Mouse (Mus musculus) hindbrain, embryonic 16.5 days (tissue): Measurements from ENCODE around the gene Krt81. TPM values are rescaled to one million over a fixed set of nuclear protein-coding genes. Genes with fewer than 3 reads are reported as not detected.

Experiments
- ATAC-seq: fragments of 200-750 bp; cut with Nextera tagmentation; 2 replicates; pipeline ENCODE4 v1.8.0; 2017; ENCODE audit warnings: moderate TSS enrichment, moderate library complexity
- H3K27ac ChIP-seq: fragments of 300-500 bp; sonication (generic); 2 replicates; pipeline ENCODE4 v1.5.1; 2014; ENCODE audit warnings: low read depth, mild to moderate bottlenecking, control low read depth, low read length, moderate library complexity
- H3K27me3 ChIP-seq: fragments of 300-500 bp; sonication (generic); replicated peaks from 2 replicates; pipeline ENCODE4 v1.6.1; 2014; ENCODE audit warnings: low read length; ENCODE audit not compliant: control insufficient read depth, insufficient read depth
- H3K36me3 ChIP-seq: fragments of 300-500 bp; sonication (generic); 2 replicates; pipeline ENCODE4 v1.6.1; 2014; ENCODE audit warnings: mild to moderate bottlenecking, low read length, moderate library complexity, mixed read lengths; ENCODE audit not compliant: control insufficient read depth, insufficient read depth
- H3K4me1 ChIP-seq: fragments of 300-500 bp; sonication (generic); 2 replicates; pipeline ENCODE4 v1.6.1; 2014; ENCODE audit warnings: low read depth, low read length; ENCODE audit not compliant: control insufficient read depth, insufficient read depth
- H3K4me2 ChIP-seq: fragments of 300-500 bp; sonication (generic); 2 replicates; pipeline ENCODE4 v1.6.1; 2014; ENCODE audit warnings: mild to moderate bottlenecking, low read length, control low read depth, moderate library complexity
- H3K4me3 ChIP-seq: fragments of 300-500 bp; sonication (generic); 2 replicates; pipeline ENCODE4 v1.5.1; 2014; ENCODE audit warnings: mild to moderate bottlenecking, low read length, control low read depth, moderate library complexity
- H3K9ac ChIP-seq: fragments of 300-500 bp; sonication (generic); 2 replicates; pipeline ENCODE4 v1.6.1; 2014; ENCODE audit warnings: low read depth, mild to moderate bottlenecking, control low read depth, low read length, moderate library complexity
- H3K9me3 ChIP-seq: fragments of 300-500 bp; sonication (generic); 2 replicates; pipeline ENCODE4 v1.6.1; 2014; ENCODE audit warnings: mild to moderate bottlenecking, low read length, moderate library complexity; ENCODE audit not compliant: control insufficient read depth
- WGBS: fragments of 180-500 bp; shearing (Covaris S2); extraction: QIAGEN DNeasy Blood & Tissue Kit; methylation state at CpG from one replicate; pipeline ENCODE4 v1.1.7; 2014; 5-methylcytosine and 5-hydroxymethylcytosine counted together
- polyA plus RNA-seq: library from polyadenylated mRNA; unstranded; fragments of >200 nt; fragmentation: Nextera tagmentation; extraction: Ambion mirVana; gene quantifications from 2 replicates; pipeline ENCODE4 v1.2.1, GENCODE M21; 2015

The Krt81 gene
- polyA plus RNA-seq, 1 experiment from 2014 or later, result not detected

GRCm38 (mm10) chr15:101485911-101486635 is 22.5 kb upstream of the Krt81 start:
- Histone ChIP-seq H3K27me3 (no peaks in the 10 kb centered on the region), H3K27ac (no peak overlapping the region), H3K36me3 (no peaks in the 10 kb centered on the region), H3K4me1 (no peaks in the 10 kb centered on the region; the same call in 1 of the 2 replicates), H3K9me3 (no peaks in the 10 kb centered on the region), H3K4me2 (no peak overlapping the region), H3K9ac (no peak overlapping the region), H3K4me3 (no peak overlapping the region)
- 76% methylated on average over 11 of the region's 11 CpGs for WGBS
- ATAC-seq, result no peak

GRCm38 (mm10) chr15:101484939-101485338 is 21.4 kb upstream of the Krt81 start:
- Histone ChIP-seq H3K36me3 (no peaks in the 10 kb centered on the region), H3K4me2 (no peak overlapping the region), H3K27ac (no peak overlapping the region), H3K4me3 (no peak overlapping the region), H3K27me3 (no peaks in the 10 kb centered on the region), H3K9ac (no peak overlapping the region), H3K9me3 (no peaks in the 10 kb centered on the region), H3K4me1 (no peaks in the 10 kb centered on the region; the same call in 1 of the 2 replicates)
- 67% methylated on average over 1 of the region's 1 CpGs for WGBS
- no peak for ATAC-seq

GRCm38 (mm10) chr15:101483646-101484045 is 20.1 kb upstream of the Krt81 start:
- Histone ChIP-seq H3K9ac (no peak overlapping the region), H3K9me3 (no peaks in the 10 kb centered on the region), H3K27me3 (no peaks in the 10 kb centered on the region), H3K36me3 (no peaks in the 10 kb centered on the region), H3K4me1 (peaks cover 10% of the 10 kb centered on the region), H3K4me2 (no peak overlapping the region), H3K4me3 (no peak overlapping the region), H3K27ac (no peak overlapping the region)
- 72% methylated on average over 1 of the region's 1 CpGs for WGBS
- no peak for ATAC-seq

GRCm38 (mm10) chr15:101482056-101482455 is 18.5 kb upstream of the Krt81 start:
- H3K9me3 ChIP-seq, result no peaks in the 10 kb centered on the region
- H3K36me3 ChIP-seq, result no peaks in the 10 kb centered on the region
- H3K27ac ChIP-seq, result no peak overlapping the region
- no peaks in the 10 kb centered on the region for H3K27me3 ChIP-seq
- peaks cover 10% of the 10 kb centered on the region for H3K4me1 ChIP-seq
- H3K4me2 ChIP-seq, result no peak overlapping the region
- ATAC-seq, result no peak
- H3K4me3 ChIP-seq, result no peak overlapping the region
- no peak overlapping the region for H3K9ac ChIP-seq
- 40% methylated on average over 4 of the region's 4 CpGs for WGBS

GRCm38 (mm10) chr15:101479666-101480060 is 16.1 kb upstream of the Krt81 start:
- no peak overlapping the region for H3K27ac ChIP-seq
- peaks cover 10% of the 10 kb centered on the region for H3K4me1 ChIP-seq
- H3K27me3 ChIP-seq, result no peaks in the 10 kb centered on the region
- peak overlapping the region; percentile 66 for H3K4me2 ChIP-seq
- peak overlapping the region; percentile 46; the same call in 1 of the 2 replicates for H3K9ac ChIP-seq
- no peaks in the 10 kb centered on the region for H3K9me3 ChIP-seq
- WGBS, result 31% methylated on average over 11 of the region's 11 CpGs
- no peaks in the 10 kb centered on the region for H3K36me3 ChIP-seq
- H3K4me3 ChIP-seq, result peak overlapping the region; percentile 33
- no peak for ATAC-seq

- no peak for ATAC-seq
- Histone ChIP-seq H3K9ac (peak overlapping the region; percentile 46; the same call in 1 of the 2 replicates), H3K4me3 (peak overlapping the region; percentile 33), H3K4me1 (peaks cover 10% of the 10 kb centered on the region), H3K27ac (no peak overlapping the region), H3K9me3 (no peaks in the 10 kb centered on the region), H3K4me2 (peak overlapping the region; percentile 66), H3K27me3 (no peaks in the 10 kb centered on the region), H3K36me3 (no peaks in the 10 kb centered on the region)
- 8% methylated on average over 31 of the region's 31 CpGs for WGBS
These were observed 15.6 kb upstream of the Krt81 start for GRCm38 (mm10) chr15:101479007-101479665.

GRCm38 (mm10) chr15:101472952-101473528 is 9.5 kb upstream of the Krt81 start, which contains the start of gene Krt86:
Gene Krt86, plus strand, starts transcription at chr15:101473478.
- Histone ChIP-seq H3K9ac (no peak within 1 kb of the TSS), H3K27me3 (no peaks in the 10 kb centered on the region), H3K4me1 (no peaks in the 10 kb centered on the region), H3K4me2 (no peak within 1 kb of the TSS), H3K4me3 (no peak within 1 kb of the TSS), H3K9me3 (no peaks in the 10 kb centered on the region), H3K27ac (no peak within 1 kb of the TSS), H3K36me3 (no peaks in the 10 kb centered on the region)
- 36% methylated on average over 10 of the region's 10 CpGs for WGBS
- ATAC-seq, result no peak

- H3K9ac ChIP-seq, result no peak overlapping the region
- no peak for ATAC-seq
- H3K4me3 ChIP-seq, result no peak overlapping the region
- WGBS, result 92% methylated on average over 4 of the region's 4 CpGs
- no peaks in the 10 kb centered on the region for H3K4me1 ChIP-seq
- no peaks in the 10 kb centered on the region for H3K36me3 ChIP-seq
- H3K4me2 ChIP-seq, result no peak overlapping the region
- no peaks in the 10 kb centered on the region for H3K27me3 ChIP-seq
- no peak overlapping the region for H3K27ac ChIP-seq
- H3K9me3 ChIP-seq, result no peaks in the 10 kb centered on the region
These were observed 5.5 kb upstream of the Krt81 start for GRCm38 (mm10) chr15:101469093-101469492.

- no peaks in the 10 kb centered on the region for H3K36me3 ChIP-seq
- H3K4me1 ChIP-seq, result no peaks in the 10 kb centered on the region
- H3K4me2 ChIP-seq, result no peak overlapping the region
- H3K27me3 ChIP-seq, result no peaks in the 10 kb centered on the region
- ATAC-seq, result no peak
- no peak overlapping the region for H3K27ac ChIP-seq
- peaks cover 4% of the 10 kb centered on the region; the same call in 1 of the 2 replicates for H3K9me3 ChIP-seq
- WGBS, result 85% methylated on average over 14 of the region's 14 CpGs
- H3K4me3 ChIP-seq, result no peak overlapping the region
- H3K9ac ChIP-seq, result no peak overlapping the region
These were observed 4.3 kb downstream of the Krt81 start for GRCm38 (mm10) chr15:101459283-101459682.
